Mouse (Mus musculus) v-Abl transformed pro-B cells (cell line): Measurements from ENCODE around the gene Hpn.

ENCODE experiments used
- in situ Hi-C, 2 experiments: fragments of 400-800 bp; cut with MboI; formaldehyde crosslinking; loops; one replicate each; pipeline ENCODE4 v1.15.1; 2025; ENCODE audit not compliant: unreplicated experiment in 2 of 2

Gene Hpn

DNA sequence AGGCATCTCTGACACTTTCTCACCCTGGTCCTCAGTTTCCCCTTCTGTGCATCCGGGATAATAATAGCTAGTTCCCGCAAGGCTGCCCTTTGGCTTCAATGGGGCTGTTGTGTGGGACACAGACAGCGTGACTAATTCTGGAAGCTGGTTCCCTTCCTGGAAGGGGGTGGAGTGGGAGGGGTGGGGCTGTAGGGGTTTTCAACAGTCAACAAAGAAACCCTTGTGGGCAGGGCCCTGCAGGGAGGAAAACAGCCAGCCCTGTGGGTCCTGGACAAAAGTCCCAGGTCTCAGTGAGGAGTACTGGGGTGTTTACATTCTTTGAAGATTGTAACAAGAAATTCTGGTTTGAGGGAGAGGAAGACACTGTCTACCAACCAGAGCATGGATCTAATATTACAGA lies 29.9 kb downstream of the Hpn start:
- in situ Hi-C loops: no loop called here

DNA sequence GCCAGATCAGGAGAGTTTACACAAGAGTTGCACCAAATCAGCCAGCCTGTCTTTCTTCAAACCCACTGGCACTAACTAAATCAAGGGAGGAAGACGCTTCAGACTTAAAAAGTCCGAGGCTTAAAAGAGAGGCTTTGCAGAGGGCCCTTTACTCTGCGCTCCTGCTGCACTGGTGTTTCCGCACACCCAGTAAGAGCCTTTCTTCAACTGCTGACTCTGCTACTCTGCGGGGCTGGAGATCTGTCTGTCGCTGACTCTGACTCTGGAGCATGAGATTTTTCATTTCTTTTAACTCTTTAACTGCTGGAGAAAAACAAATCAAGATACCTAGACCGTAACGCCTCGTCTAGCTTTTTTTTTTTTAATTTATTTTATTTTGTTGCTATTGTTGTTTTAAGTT lies 30.9 kb downstream of the Hpn start:
- in situ Hi-C loops: no loop called here

DNA sequence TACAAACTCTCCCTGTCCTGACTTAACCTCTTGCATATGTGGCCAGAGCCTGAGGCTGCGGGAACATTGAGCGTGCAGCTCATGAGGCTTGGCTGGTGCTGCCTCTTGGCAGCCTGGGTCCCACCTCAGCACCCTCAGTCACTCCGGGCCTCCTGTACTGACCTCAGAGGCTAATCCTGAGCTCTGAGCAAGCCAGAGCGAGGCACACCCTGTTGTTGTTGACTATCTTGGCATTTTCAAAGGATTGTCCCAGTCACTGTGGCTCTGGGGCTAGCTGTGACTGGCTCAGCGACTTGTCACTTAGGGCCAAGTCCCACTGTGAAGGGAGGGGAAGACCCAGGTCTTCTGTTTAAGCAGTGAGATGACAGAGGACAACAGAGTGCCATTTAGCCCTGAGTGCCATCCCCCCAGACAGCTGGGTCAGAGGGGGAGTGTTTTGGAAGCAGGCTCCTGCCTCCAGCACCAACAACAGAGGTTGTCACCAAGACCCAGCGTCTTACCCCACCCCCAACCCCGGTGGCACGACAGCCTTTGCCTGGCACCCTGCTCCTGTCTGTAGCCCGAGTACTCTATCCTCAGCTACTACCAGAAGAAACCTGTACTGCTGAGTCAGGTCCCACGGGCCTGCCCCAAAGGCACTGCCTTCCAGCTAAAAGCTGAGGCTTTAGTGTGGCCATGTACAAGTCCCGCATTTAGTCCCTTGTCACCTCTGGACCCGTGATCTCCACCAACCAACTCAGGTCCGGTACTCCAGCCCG lies 32.1 kb downstream of the Hpn start:
- in situ Hi-C loops: no loop called here

DNA sequence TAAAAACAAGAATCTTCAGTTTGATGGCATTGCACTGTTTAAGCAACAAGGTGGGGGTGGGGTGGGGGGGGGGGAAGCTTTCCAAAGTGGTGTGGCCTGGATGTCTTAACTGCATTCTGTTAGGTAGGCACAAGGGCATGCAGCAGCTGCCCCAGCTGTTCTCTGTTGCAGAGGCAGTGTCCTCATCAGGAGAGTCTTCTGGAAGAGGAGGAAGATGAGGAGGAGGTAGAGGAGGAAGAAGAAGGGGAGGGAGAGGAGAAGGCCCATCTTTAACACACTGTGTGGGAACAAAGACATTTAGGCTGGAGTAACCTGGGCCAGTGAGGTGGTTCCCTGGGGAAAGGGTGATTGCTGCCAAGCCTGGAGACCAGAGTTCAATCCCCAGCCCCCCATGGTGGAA lies 33.0 kb downstream of the Hpn start:
- in situ Hi-C loops: no loop called here

DNA sequence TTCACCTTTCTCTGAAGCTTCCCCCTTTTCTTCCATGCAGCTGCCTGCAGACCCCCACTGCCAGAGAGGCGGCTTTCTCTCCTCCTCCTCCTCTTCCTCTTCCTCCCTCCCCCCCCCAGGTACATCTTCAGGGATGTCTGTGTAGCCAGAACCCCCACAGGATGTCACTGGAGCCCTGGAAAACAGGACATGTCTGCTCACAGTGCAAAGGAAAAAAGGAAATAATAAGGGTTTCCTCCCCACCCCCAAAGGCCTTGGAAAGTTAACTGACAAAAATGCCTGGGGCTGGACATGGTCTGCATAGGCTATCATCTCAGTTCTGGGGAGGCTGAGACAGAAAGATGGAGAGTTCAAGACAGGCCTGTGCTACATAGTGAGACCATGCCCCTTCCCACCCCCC lies 34.0 kb downstream of the Hpn start:
- in situ Hi-C loops: no loop called here

DNA sequence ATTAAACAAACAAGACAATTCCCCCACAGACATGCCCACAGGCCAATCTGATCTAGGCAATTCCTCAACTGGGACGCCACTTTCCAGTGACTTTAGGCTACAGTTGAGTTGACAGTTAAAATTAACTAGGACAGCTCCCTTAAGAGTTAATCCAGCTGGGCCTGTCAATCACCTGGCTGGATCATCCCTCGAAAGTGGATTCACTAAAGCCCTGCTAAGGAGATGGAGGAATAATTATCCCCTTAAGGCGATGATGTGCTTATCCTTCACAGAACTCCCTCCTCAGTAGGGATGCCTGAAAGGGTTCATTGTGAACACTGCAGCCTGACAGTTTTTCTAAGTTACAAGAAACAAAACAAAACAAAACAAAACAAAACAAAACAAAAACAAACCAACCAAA lies 34.5 kb downstream of the Hpn start:
- in situ Hi-C loops: no loop called here

DNA sequence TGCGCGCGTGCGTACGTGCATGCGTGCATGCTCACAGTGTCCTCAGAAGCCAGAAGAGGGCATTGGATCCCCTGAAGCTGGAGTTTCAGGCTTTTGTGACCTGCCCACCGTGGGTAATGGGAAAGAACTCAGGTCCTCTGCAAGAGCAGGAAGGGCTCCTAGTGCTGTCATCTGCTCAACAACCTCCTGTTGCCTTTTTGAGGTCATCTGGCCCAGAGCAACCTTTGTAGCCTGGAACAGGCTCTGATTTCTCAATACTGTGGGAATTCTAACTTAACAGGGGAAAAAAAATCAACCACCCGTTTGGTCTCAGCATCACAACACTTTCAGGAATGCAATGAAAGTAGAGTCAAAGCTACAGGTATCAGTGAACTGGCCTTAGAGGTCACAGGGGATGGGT lies 35.4 kb downstream of the Hpn start:
- in situ Hi-C loops: no loop called here

DNA sequence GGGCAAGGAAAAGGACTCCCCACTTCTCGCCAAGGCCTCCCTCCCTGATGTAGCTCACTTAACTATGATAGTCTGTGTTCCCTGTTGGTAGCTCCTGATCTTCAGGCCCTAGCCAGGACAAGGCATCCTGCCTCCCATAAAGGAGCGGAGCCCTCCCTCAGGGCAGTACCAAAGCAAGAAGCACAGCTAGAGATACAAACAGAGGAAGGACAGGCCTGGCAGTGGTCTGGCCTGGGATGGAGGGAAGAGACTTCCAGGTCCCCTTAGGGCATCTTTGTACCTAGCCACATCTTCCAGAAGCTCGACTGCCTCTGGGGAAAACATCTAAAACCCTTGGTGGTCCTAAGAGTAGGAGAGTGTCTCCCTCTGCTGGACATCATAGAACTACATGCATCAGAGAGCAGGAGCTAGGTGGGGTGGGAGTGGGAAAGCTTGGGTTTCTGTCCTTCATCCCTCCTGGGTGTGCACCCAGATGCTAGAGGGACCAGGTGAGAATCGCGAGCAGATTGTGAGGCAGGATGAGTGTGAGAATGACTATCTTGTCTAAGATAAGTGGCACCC lies 37.1 kb downstream of the Hpn start:
- in situ Hi-C loops: no loop called here

DNA sequence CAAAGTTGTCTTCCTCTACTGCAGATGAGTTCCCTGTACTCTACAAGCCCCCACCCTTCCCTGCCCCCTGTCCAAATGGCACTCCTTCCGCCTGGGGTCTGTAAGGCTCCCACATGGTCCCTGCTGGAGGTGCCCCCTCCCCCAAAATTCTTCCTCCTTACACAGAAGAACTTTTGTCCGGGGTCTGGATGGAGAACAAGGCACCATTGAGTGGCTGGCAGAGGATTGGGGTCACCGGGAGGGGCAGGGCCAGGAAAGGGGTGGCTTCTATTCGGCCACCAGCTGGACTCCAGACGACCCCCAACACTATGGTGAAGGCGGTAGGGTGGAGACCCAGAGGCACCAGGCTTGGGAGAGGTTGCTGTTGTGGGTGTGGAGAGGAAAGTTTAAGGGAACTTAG lies 37.6 kb downstream of the Hpn start:
- in situ Hi-C loops: no loop called here

DNA sequence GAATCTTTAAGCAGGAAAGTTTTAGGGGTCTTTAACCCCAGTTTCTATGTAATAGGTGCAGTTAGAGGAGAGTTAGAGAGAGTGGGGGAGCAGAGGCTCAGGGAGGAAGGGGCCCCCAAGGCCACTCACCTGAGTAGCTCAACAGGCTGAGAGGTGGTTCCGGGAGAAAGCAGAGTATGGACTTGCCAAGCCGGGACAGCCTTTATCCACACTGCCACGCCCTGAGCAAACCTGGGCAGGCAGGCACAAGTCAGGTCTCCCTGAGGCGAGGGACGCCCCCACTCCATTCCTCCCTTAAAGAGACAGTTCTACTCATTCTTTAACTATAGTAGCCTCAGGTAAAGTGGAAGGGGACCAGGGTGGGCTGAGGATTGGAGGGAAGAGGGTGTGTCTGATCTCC lies 38.6 kb downstream of the Hpn start, which contains the start of gene Fxyd3:
Gene Fxyd3, minus strand, starts transcription at position 213 of the 400 bp plus-strand sequence.
- in situ Hi-C loops: no loop called here

DNA sequence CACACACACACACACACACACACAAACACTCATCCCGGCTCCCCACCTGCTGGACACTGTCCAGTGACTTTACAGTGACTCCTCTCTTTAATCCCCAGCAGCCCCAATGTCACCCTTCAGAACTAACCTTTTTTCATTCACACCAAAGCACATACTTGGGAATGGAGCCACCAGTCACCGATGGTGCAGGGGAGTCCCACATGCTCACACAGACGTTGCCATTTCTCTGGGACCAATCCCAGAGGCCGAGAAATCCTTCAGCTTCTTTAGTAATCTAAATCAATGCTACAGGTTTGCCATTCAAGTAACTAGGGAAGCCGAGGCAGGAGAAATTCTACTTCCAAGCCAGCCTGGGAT lies 40.4 kb downstream of the Hpn start:
- in situ Hi-C loops: no loop called here

DNA sequence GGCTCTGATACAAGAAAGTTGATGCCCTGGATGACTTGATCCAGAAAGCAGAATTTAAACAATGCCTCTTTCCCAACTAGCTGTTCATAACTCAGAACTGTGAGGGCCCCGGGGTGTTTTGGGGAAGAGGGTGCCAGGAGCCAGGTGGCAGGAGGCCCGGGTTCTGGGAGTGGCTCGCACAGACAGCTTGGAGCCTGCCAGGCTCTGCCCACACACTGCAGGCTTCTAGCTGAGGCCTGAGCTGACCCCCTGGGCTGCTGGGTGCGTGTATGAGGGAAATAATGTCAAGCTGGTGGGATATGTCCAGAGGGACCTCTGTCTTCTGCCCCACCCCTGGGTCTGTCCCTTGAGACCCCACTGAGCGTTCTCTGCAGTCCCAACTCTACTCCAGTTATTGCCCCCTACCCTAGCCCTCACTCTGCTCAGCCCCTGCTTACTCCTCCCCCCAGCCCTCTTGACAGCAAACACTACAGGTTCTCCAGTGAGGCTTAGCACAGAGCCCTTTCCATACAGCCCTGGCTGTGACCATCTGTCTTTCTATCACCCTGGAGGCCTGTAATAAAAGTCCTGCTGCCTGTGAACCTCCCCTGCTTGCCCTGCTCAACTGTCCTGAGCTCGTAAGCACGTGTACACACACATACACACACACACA lies 40.9 kb downstream of the Hpn start:
- in situ Hi-C loops: no loop called here

DNA sequence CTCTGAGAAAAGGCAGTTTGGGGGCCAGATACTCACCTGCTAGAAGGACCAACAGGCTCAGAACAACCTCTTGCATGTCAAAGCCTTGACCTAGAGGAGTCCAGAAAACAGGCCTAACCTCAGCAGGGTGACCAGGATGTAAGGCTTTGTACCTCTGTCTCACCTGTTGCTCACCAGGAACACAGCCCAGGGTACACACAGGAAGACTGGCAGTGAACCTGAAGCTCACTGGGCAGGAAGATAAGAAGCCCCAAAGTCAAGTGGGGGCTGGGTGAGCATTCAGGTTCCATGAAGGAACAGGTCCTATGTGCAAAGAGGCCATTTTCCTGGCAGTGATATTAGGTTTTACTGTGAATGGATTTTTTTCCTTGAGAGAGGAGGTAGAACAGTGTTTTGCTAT lies 41.5 kb downstream of the Hpn start:
- in situ Hi-C loops: no loop called here

DNA sequence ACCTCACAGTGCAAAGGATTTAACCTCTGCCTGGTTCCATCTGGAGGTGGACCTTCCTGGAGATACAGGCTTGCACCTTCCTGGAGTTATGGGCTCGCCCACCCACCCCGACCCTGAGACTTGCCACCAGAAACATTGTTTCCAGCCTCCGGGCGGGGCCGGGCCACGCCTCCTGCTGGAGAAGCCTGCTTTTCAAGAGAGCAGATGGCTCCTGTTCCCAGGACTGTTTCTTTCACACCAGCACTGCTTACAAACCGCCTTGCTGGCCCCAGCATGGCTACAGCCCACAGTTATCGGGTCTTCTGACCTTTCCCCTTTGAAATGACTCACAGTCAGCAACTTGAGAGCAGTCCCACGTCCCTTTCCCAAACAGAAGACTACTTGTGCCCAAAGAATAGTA lies 42.8 kb downstream of the Hpn start:
- in situ Hi-C loops: no loop called here

DNA sequence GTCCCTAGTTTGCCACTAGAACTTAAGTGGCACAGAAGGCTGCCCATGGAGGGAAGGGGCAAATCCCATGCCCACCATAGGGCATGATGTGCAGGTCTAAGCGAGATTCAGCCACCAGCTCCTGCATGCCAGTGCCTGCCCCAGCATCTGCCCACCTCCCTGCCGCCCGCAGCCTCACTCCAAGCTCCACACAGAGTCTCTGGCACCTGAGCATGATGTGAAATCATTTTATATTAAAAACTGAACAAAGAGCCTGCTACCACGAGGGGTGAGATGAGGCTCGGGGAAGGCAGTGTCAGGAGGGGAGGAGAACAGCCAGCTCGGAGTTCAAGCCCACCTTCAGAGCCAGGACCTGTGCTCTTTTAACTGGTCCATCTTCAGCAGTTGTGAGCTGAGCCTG lies 44.8 kb downstream of the Hpn start:
- in situ Hi-C loops: no loop called here

DNA sequence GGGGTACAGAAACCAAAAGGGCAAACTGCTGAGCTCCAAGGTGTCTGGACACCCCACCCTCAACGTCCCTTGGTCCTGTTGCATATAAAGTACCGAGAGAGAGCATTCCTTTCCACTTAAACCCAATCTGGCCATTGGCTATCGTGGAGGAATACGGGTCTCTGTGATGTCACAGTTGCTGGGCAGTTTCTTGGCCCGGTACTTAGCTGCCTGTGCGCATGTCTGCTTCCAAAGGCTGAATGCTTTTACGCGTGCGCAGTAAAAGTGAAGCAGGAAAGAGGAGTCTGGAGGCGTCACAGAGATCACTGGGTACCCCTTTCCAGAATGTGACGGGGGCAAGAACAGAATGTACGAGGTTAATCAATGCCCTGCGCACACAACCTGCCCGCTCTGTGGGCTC lies 45.6 kb downstream of the Hpn start:
- in situ Hi-C loops: no loop called here

DNA sequence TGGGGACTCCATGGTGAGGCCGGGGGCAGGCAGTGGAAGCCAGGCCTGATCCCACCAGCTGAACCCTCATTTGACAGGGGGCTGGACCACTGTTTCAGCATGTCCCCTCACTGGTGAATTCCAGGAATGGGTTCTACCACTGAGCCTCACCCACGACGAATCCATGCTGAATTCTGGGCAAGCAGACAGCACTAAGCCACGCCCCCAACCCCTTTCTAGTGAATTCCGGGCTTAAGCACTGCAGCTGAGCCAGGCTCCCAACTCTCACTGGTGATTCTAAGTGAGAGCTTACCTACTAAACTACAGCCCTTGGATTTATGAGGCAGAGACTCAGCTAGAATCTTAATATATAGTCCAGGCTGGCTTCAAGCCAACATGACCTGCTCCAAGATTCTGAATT lies 47.3 kb downstream of the Hpn start:
- in situ Hi-C loops: no loop called here

DNA sequence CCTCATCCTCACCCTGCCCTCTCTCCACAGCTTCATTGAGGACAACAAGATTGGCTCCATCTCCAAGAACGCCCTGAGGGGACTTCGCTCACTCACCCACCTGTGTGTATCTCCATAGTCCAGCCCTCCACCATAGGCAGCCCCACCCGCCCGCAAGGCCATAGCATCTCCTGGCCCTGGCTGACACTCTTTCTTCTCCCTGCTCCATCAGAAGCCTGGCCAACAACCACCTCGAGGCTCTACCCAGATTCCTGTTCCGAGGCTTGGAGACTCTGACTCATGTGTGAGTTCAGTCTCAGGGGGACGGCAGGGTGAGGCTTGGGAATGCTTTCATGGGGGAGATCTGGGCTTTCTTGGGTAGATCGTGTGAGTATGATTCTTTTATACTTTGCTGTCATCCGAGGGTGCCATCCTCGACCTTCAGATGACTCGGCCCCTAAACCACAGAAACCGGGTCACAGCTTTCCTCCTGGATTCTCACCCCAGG lies 52.0 kb downstream of the Hpn start:
- in situ Hi-C loops: no loop called here

DNA sequence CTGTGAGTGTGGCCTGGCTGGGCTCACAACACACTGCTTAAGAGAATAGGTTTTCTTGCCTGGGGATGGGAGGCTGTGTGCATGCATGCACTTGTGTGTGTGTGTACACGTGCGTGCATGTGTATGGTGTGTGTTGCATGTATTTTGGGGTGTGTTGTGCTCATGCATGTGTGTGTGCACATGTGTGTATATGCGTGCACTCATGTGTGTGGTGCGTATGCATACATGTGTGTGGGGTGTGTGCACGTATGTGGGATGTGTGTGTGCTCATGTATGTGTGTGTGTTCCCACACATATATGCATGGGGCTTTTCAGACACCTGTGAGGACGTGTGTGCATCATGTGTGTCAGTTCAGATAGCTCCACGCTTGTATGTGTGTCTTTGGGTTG lies 54.5 kb downstream of the Hpn start:
- in situ Hi-C loops: no loop called here

DNA sequence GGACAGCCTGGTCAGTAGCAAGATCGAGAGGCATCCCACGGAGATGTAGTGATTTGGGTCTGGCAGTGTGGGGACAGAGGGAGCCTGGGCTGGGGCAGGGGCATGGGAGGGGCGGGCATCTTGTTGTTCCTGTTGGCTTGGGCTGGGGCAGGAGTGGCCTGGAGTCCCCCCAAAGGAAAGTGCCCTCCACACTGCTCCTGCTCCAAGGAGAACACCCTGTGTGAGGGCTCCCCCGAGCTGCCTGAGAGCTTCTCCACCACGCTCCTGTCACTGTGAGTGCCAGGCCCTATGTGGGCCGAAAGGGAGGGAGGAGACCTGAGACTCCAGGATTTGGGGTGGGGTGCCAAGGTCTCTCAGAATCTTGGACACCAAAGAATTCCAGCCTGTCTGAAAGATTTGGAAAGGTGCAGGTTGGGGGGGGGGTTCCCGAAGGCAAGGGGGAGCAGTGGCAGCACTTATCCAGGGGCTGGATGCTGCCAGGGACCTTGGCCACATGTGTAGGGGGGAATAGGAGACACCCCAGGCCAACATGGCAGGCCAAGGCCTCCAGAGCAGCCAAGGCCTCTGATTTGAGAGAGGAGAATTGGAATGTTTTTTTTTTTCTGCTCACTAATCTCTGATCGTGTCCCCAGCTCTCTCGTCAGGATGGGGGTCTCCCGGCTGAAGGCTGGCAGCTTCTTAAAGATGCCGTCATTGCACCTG lies 55.0 kb downstream of the Hpn start:
- in situ Hi-C loops: loop anchor here (5.0 kb wide), 2 partner anchors 37 to 117 kb away; no protein-coding TSS in a partner anchor

DNA sequence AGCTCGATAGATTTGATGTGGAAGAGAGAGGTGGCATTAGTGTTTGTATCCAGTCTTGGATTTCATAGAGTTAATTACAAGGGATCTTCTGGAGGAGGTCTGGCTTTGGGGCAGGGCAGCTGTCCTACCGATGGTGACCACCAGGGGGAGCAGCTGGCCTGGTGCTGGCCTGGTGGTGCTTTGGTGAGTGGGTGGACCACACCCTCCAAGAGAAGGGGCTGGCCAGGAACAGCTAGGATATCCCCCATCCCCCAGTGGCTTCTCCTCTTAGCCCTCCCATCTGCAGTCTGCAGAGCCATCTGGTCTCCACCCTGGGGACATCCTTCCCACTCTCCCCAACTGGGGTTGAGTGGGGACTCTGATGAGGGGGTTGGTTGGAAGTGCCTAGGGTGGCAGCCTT lies 56.0 kb downstream of the Hpn start, which contains the start of gene Lgi4:
Gene Lgi4, plus strand, starts transcription at position 235 of the 400 bp plus-strand sequence.
- in situ Hi-C loops: loop anchor here (5.0 kb wide), 2 partner anchors 38 to 118 kb away; no protein-coding TSS in a partner anchor
